Mouse (Mus musculus) stomach, embryonic 16.5 days (tissue): ENCODE results near the gene Pwwp2b. TPM values are rescaled to one million over a fixed set of nuclear protein-coding genes. Genes with fewer than 3 reads are reported as not detected.
A peak's percentile ranks its signal among the peaks of the same experiment; 100 is the strongest.

Experiments used
- ATAC-seq: fragments of 200-750 bp; cut with Nextera tagmentation; 2 replicates; pipeline ENCODE4 v1.8.0; 2017; ENCODE audit warnings: moderate number of reproducible peaks, moderate TSS enrichment; ENCODE audit not compliant: insufficient read depth, low FRiP score
- H3K27ac ChIP-seq: fragments of 300-500 bp; sonication (generic); 2 replicates; pipeline ENCODE4 v1.5.1; 2014; ENCODE audit warnings: low read length
- H3K27me3 ChIP-seq: fragments of 300-500 bp; sonication (generic); 2 replicates; pipeline ENCODE4 v1.6.1; 2014; ENCODE audit warnings: low read length, control low read depth, mixed read lengths; ENCODE audit not compliant: control insufficient read depth, insufficient read depth
- H3K36me3 ChIP-seq: fragments of 300-500 bp; sonication (generic); 2 replicates; pipeline ENCODE4 v1.6.1; 2014; ENCODE audit warnings: low read length; ENCODE audit not compliant: control insufficient read depth, insufficient read depth
- H3K4me1 ChIP-seq: fragments of 300-500 bp; sonication (generic); 2 replicates; pipeline ENCODE4 v1.6.1; 2014; ENCODE audit warnings: low read length, control low read depth, mixed read lengths; ENCODE audit not compliant: control insufficient read depth, insufficient read depth
- H3K4me2 ChIP-seq: fragments of 300-500 bp; sonication (generic); 2 replicates; pipeline ENCODE4 v1.6.1; 2014; ENCODE audit warnings: low read depth, low read length, mixed read lengths
- H3K4me3 ChIP-seq: fragments of 300-500 bp; sonication (generic); replicated peaks from 2 replicates; pipeline ENCODE4 v1.5.1; 2014; ENCODE audit warnings: mild to moderate bottlenecking, low read length
- H3K9ac ChIP-seq: fragments of 300-500 bp; sonication (generic); 2 replicates; pipeline ENCODE4 v1.6.1; 2014; ENCODE audit warnings: low read length
- H3K9me3 ChIP-seq: fragments of 300-500 bp; sonication (generic); replicated peaks from 2 replicates; pipeline ENCODE4 v1.6.1; 2016; ENCODE audit warnings: low read length, control low read depth; ENCODE audit not compliant: control insufficient read depth
- WGBS: fragments of 180-500 bp; shearing (Covaris S2); extraction: QIAGEN DNeasy Blood & Tissue Kit; methylation state at CpG from one replicate; pipeline ENCODE4 v1.1.7; 2014; 5-methylcytosine and 5-hydroxymethylcytosine counted together
- polyA plus RNA-seq: library from polyadenylated mRNA; unstranded; fragments of >200 nt; fragmentation: Nextera tagmentation; extraction: Ambion mirVana; gene quantifications from 2 replicates; pipeline ENCODE4 v1.2.1, GENCODE M21; 2015

Pwwp2b gene
- polyA plus RNA-seq, 1 experiment from 2014 or later, result 16.3 TPM

DNA sequence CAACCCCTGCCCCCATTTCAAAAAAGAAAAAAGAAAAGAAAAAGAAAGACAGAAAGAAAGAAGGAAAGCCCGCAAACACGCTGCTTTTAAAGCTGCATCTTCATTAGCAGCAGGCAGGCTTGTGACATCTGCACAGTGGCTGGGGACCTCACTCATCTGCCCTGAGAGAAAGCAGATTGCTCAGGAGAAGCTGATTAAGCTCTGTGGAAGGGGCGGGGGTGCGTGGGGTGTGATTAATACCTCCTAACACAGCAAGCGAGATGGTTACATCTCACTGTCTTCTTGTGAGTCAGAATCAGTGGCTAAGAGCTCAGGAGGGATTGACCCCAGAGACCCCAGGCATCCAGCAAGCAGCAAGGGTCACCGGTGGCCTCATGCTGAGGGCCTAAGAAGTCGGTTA is 29.3 kb downstream of the Pwwp2b start:
- Histone ChIP-seq H3K4me1 (peaks cover 34% of the 10 kb centered on the region), H3K9me3 (no peaks in the 10 kb centered on the region), H3K36me3 (no peaks in the 10 kb centered on the region), H3K9ac (no peak overlapping the region), H3K4me3 (no peak overlapping the region), H3K27ac (no peak overlapping the region), H3K27me3 (no peaks in the 10 kb centered on the region), H3K4me2 (no peak overlapping the region)
- WGBS, result 71% methylated on average over 7 of the region's 7 CpGs
- ATAC-seq, result no peak

DNA sequence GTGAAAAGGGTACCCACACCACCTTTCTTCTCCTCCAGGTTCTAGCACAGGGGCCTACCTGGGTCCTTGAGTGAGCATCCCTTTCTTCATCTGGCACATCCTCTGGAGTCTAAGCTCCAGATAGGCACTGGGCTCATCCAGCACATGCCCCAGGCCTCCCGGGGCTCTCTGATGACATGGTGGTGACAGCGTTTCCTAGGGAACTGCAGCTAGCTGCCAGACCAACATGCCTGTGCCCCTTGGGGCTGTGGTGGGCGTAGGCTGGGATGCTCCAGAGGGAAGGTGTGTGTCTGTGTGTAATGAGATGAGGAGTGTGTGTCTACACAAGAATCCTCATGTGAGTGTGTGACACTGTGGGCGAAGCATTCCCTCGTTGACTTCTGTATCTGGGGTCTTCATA is 31.3 kb downstream of the Pwwp2b start:
- no peaks in the 10 kb centered on the region for H3K9me3 ChIP-seq
- no peaks in the 10 kb centered on the region for H3K27me3 ChIP-seq
- peaks cover 21% of the 10 kb centered on the region for H3K4me1 ChIP-seq
- ATAC-seq, result no peak
- H3K9ac ChIP-seq, result no peak overlapping the region
- WGBS, result 82% methylated on average over 5 of the region's 5 CpGs
- no peak overlapping the region for H3K4me3 ChIP-seq
- H3K27ac ChIP-seq, result no peak overlapping the region
- H3K4me2 ChIP-seq, result no peak overlapping the region
- no peaks in the 10 kb centered on the region for H3K36me3 ChIP-seq

DNA sequence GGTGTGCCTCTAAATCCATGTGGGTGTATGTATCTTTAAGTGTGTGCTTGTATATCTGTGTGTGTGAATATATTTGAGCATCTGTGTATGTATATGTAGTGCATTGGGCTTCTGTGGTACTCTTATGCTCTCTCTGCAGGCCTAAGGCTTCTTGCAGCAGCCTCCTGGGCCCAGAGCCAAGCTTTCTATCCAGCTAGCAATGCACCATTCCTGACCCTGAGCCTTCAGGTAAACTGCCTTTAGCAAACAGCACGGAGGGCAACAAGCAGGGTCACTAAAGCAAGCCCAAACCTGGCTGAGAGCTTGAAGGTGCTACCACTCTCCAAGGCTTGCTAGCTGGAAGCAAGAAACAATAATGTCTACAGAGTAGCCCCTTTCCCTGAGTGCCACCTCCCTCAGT is 31.8 kb downstream of the Pwwp2b start:
- Histone ChIP-seq H3K4me2 (no peak overlapping the region), H3K4me1 (peaks cover 21% of the 10 kb centered on the region), H3K4me3 (no peak overlapping the region), H3K27ac (peak overlapping the region; percentile 51; the same call in 1 of the 2 replicates), H3K9me3 (no peaks in the 10 kb centered on the region), H3K36me3 (no peaks in the 10 kb centered on the region), H3K27me3 (no peaks in the 10 kb centered on the region), H3K9ac (no peak overlapping the region)
- 44% methylated on average over 1 of the region's 1 CpGs for WGBS
- ATAC-seq, result no peak

DNA sequence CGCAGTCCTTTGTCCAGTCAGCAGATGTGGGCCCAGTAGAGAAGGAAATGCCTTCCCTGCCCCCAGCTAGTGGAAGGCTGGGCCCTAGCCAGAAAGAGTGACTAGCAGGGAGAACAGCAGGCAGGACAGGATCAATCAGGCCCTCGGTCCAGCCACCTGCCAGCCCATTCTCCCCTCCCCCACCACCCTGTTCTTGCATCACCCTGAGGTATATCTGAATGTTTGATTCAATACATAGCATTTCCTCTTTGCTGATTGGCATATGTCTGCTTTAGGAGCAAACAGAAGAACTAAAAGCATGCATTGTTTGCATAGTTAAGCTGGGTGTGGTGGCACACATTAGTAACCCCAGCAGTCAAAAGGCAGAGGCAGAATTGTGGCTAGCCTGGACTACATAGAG is 32.9 kb downstream of the Pwwp2b start:
- H3K4me2 ChIP-seq, result no peak overlapping the region
- WGBS, result 25% methylated on average over 2 of the region's 2 CpGs
- H3K9ac ChIP-seq, result peak overlapping the region; percentile 55
- peak; percentile 70 for ATAC-seq
- H3K36me3 ChIP-seq, result no peaks in the 10 kb centered on the region
- H3K27me3 ChIP-seq, result no peaks in the 10 kb centered on the region
- H3K4me1 ChIP-seq, result peaks cover 17% of the 10 kb centered on the region
- peak overlapping the region; percentile 83 for H3K27ac ChIP-seq
- H3K9me3 ChIP-seq, result no peaks in the 10 kb centered on the region
- no peak overlapping the region for H3K4me3 ChIP-seq

DNA sequence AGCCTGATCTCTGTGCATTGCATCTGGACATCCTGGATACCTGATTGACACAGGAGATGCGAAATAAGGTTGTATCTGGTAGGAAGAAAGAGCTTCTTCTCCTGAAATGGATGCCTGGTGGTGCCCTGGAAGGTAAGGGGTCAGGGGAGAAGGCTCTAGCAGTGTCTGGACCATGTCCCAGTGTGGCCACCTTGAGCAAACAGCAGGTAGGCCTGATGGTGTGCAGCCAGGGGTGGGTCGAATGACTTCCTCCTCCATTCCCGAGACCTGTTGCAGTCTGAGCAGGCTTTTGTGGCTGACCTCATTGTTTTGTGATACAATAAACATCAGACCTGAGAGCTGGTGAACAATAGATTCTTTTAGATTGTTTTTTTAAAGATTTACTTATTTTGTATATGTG is 33.8 kb downstream of the Pwwp2b start:
- no peaks in the 10 kb centered on the region for H3K36me3 ChIP-seq
- H3K27ac ChIP-seq, result peak overlapping the region; percentile 83; the same call in 1 of the 2 replicates
- 73% methylated on average over 3 of the region's 3 CpGs for WGBS
- ATAC-seq, result no peak
- H3K4me3 ChIP-seq, result no peak overlapping the region
- H3K9me3 ChIP-seq, result no peaks in the 10 kb centered on the region
- no peaks in the 10 kb centered on the region for H3K27me3 ChIP-seq
- H3K4me1 ChIP-seq, result peaks cover 17% of the 10 kb centered on the region
- no peak overlapping the region for H3K9ac ChIP-seq
- no peak overlapping the region for H3K4me2 ChIP-seq

DNA sequence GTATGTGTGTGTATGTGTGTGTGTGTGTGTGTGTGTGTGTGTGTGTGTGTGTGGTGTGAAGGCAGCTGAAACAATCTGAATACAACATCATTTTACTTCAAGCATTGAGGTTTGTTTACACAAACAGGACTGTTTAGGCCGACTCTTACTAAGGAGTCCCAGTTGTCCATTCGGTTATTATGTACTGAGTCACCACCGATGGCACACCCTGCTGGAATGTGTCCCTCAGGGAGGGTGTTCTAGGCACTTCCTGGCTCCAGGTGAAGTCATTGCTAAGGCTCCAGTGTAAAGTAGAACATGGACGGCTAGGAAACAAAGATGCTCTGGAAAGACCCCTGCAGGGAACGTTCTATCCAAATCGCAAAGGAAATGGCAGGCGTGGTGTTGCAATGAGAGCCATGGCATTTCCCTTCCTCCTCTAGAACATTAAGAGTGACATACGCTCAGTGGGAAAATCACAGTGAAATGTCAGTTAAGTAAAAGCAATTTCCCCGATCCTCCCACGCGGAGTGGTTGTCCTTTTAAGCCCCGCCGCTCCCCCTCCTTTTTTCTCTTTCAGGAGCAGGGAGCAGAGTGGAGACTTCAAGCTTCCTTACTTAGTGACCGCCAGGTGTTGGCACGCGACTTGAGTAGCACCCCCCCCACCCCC is 37.1 kb downstream of the Pwwp2b start:
- WGBS, result 65% methylated on average over 16 of the region's 16 CpGs
- no peaks in the 10 kb centered on the region for H3K27me3 ChIP-seq
- H3K4me2 ChIP-seq, result no peak overlapping the region
- no peaks in the 10 kb centered on the region for H3K36me3 ChIP-seq
- peaks cover 10% of the 10 kb centered on the region for H3K4me1 ChIP-seq
- no peak for ATAC-seq
- H3K9me3 ChIP-seq, result no peaks in the 10 kb centered on the region
- H3K27ac ChIP-seq, result no peak overlapping the region
- no peak overlapping the region for H3K9ac ChIP-seq
- H3K4me3 ChIP-seq, result no peak overlapping the region

DNA sequence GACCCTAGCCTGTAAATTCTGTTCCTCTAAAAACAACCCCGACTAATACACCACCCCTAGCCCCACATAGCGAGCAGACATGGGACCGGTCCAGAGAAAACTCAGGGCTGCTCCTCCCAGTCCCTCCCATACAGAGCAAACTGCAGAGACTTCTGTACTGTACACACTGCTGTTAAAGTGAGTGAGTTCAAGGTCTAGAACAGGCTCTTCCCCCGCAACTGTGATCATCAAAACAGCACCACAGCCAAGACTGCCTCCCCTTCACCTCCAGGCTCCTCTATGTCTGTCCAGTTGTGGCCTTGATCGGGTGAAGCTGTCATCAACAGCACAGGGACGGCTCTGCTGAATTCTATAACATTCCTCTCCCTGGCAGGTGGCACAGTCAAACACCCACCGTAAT is 40.3 kb downstream of the Pwwp2b start:
- no peaks in the 10 kb centered on the region for H3K36me3 ChIP-seq
- 77% methylated on average over 7 of the region's 7 CpGs for WGBS
- no peak overlapping the region for H3K27ac ChIP-seq
- H3K27me3 ChIP-seq, result no peaks in the 10 kb centered on the region
- H3K4me3 ChIP-seq, result no peak overlapping the region
- H3K9ac ChIP-seq, result no peak overlapping the region
- no peak overlapping the region for H3K4me2 ChIP-seq
- ATAC-seq, result no peak
- H3K4me1 ChIP-seq, result no peaks in the 10 kb centered on the region
- no peaks in the 10 kb centered on the region for H3K9me3 ChIP-seq

DNA sequence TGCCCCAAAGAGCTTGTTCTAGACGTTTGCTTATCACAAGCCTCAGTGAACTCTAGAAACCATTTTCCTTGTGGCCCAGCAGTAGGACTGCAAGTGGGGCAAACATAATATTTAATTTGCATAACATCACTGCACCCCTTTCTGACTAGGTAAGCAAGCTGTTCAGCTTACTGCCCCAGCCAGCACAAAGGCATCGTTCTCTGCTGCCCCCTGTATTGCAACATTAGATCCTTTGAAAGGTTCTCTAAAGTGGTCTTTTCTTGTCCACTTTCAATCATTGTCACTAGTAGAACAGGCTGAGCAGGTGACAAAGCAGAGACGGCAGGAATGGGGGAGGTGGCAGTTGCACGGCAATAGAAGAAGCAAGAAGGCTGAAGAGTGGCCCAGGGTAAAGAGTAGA is 45.1 kb downstream of the Pwwp2b start:
- ATAC-seq, result no peak
- Histone ChIP-seq H3K4me3 (no peak overlapping the region), H3K4me1 (peaks cover 14% of the 10 kb centered on the region), H3K36me3 (no peaks in the 10 kb centered on the region), H3K27me3 (no peaks in the 10 kb centered on the region), H3K9ac (no peak overlapping the region), H3K9me3 (no peaks in the 10 kb centered on the region), H3K27ac (peak overlapping the region; percentile 19; the same call in 1 of the 2 replicates), H3K4me2 (no peak overlapping the region)
- WGBS, result 42% methylated on average over 4 of the region's 4 CpGs

DNA sequence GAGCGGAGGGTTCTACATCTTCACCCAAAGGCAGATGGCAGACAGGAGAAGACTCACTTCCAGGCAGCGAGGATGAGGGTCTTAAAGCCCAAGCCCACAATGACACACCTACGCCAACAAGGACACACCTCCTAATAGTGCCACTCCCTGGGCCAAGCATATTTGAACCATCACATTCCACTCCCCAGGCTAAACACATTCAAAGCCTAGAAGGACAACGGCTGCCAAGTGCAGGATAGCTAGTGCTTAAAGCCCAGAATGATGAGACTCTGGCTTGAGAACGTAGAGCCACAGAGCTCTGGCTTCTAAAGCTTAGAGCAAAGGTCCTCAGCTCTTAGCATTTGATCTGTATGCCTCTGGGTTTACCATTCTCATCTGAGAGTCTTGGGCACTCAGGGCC is 45.8 kb downstream of the Pwwp2b start:
- 78% methylated on average over 5 of the region's 5 CpGs for WGBS
- Histone ChIP-seq H3K4me1 (peaks cover 14% of the 10 kb centered on the region), H3K4me2 (no peak overlapping the region), H3K27me3 (no peaks in the 10 kb centered on the region), H3K27ac (no peak overlapping the region), H3K36me3 (no peaks in the 10 kb centered on the region), H3K9me3 (no peaks in the 10 kb centered on the region), H3K9ac (no peak overlapping the region), H3K4me3 (no peak overlapping the region)
- no peak for ATAC-seq
